Mouse (Mus musculus) heart, embryonic 13.5 days (tissue): ENCODE data around the gene Mkln1. TPM values are rescaled to one million over a fixed set of nuclear protein-coding genes. Genes with fewer than 3 reads are reported as not detected.

ENCODE experiments used
- ATAC-seq: fragments of 200-750 bp; cut with Nextera tagmentation; 2 replicates; pipeline ENCODE4 v1.8.0; 2017; ENCODE audit warnings: moderate TSS enrichment; ENCODE audit not compliant: insufficient number of reproducible peaks, low FRiP score, low TSS enrichment; ENCODE audit errors: extremely low read depth
- H3K27ac ChIP-seq: fragments of 300-500 bp; sonication (generic); replicated peaks from 2 replicates; pipeline ENCODE4 v1.5.1; 2015; ENCODE audit warnings: moderate library complexity, mild to moderate bottlenecking, inconsistent platforms
- H3K27me3 ChIP-seq: fragments of 300-500 bp; sonication (generic); replicated peaks from 2 replicates; pipeline ENCODE4 v1.6.1; 2015; ENCODE audit warnings: mild to moderate bottlenecking, inconsistent platforms
- H3K36me3 ChIP-seq: fragments of 300-500 bp; sonication (generic); 2 replicates; pipeline ENCODE4 v1.6.1; 2015; ENCODE audit warnings: mild to moderate bottlenecking, inconsistent platforms
- H3K4me1 ChIP-seq: fragments of 300-500 bp; sonication (generic); 2 replicates; pipeline ENCODE4 v1.6.1; 2015; ENCODE audit warnings: inconsistent platforms
- H3K4me2 ChIP-seq: fragments of 300-500 bp; sonication (generic); 2 replicates; pipeline ENCODE4 v1.6.1; 2015; ENCODE audit warnings: inconsistent platforms, mild to moderate bottlenecking, moderate library complexity
- H3K4me3 ChIP-seq: fragments of 300-500 bp; sonication (generic); 2 replicates; pipeline ENCODE4 v1.5.1; 2015; ENCODE audit warnings: moderate library complexity, mild to moderate bottlenecking, inconsistent platforms
- H3K9ac ChIP-seq: fragments of 300-500 bp; sonication (generic); 2 replicates; pipeline ENCODE4 v1.6.1; 2015; ENCODE audit warnings: inconsistent platforms, mild to moderate bottlenecking, moderate library complexity
- H3K9me3 ChIP-seq: fragments of 300-500 bp; sonication (generic); 2 replicates; pipeline ENCODE4 v1.6.1; 2016; ENCODE audit warnings: inconsistent platforms
- WGBS: fragments of 180-500 bp; shearing (Covaris S2); methylation state at CpG from one replicate; pipeline ENCODE4 v1.1.7; 2015; ENCODE audit warnings: mixed read lengths; 5-methylcytosine and 5-hydroxymethylcytosine counted together
- polyA plus RNA-seq: library from polyadenylated mRNA; unstranded; fragments of >200 nt; fragmentation: Nextera tagmentation; extraction: Ambion mirVana; gene quantifications from 2 replicates; pipeline ENCODE4 v1.2.1, GENCODE M21; 2015

The Mkln1 gene
- polyA plus RNA-seq, 1 experiment from 2014 or later: 172 TPM

GRCm38 (mm10) chr6:31518338-31518698 is 119.8 kb downstream of the Mkln1 start:
- Histone ChIP-seq H3K4me1 (peaks cover 31% of the 10 kb centered on the region), H3K27me3 (no peaks in the 10 kb centered on the region), H3K9ac (no peak overlapping the region), H3K4me2 (no peak overlapping the region), H3K4me3 (no peak overlapping the region), H3K9me3 (no peaks in the 10 kb centered on the region), H3K27ac (peak overlapping the region; percentile 79), H3K36me3 (peaks cover 37% of the 10 kb centered on the region)
- WGBS: 41% methylated on average over 2 of the region's 2 CpGs
- no peak for ATAC-seq

- H3K9me3 ChIP-seq: no peaks in the 10 kb centered on the region
- H3K4me2 ChIP-seq: no peak overlapping the region
- peaks cover 26% of the 10 kb centered on the region for H3K4me1 ChIP-seq
- WGBS: 37% methylated on average over 8 of the region's 8 CpGs
- H3K4me3 ChIP-seq: no peak overlapping the region
- no peak overlapping the region for H3K9ac ChIP-seq
- peak overlapping the region; percentile 79 for H3K27ac ChIP-seq
- peaks cover 40% of the 10 kb centered on the region for H3K36me3 ChIP-seq
- ATAC-seq: no peak
- no peaks in the 10 kb centered on the region for H3K27me3 ChIP-seq
Observed at GRCm38 (mm10) chr6:31519001-31519471, 120.5 kb downstream of the Mkln1 start.

GRCm38 (mm10) chr6:31520486-31521215 is 122.1 kb downstream of the Mkln1 start:
- no peak overlapping the region for H3K4me2 ChIP-seq
- H3K9me3 ChIP-seq: no peaks in the 10 kb centered on the region
- no peaks in the 10 kb centered on the region for H3K27me3 ChIP-seq
- H3K36me3 ChIP-seq: peaks cover 40% of the 10 kb centered on the region
- no peak overlapping the region for H3K4me3 ChIP-seq
- H3K9ac ChIP-seq: no peak overlapping the region
- 79% methylated on average over 7 of the region's 7 CpGs for WGBS
- no peak overlapping the region for H3K27ac ChIP-seq
- ATAC-seq: no peak
- peaks cover 25% of the 10 kb centered on the region for H3K4me1 ChIP-seq

- Histone ChIP-seq H3K27me3 (no peaks in the 10 kb centered on the region), H3K4me3 (no peak overlapping the region), H3K36me3 (peaks cover 45% of the 10 kb centered on the region), H3K9ac (no peak overlapping the region), H3K4me2 (no peak overlapping the region), H3K27ac (no peak overlapping the region), H3K4me1 (peaks cover 25% of the 10 kb centered on the region), H3K9me3 (no peaks in the 10 kb centered on the region)
- WGBS: 84% methylated on average over 8 of the region's 8 CpGs
- ATAC-seq: no peak
Observed at GRCm38 (mm10) chr6:31521491-31522355, 123.2 kb downstream of the Mkln1 start.

GRCm38 (mm10) chr6:31522478-31522877 is 123.9 kb downstream of the Mkln1 start:
- 77% methylated on average over 4 of the region's 4 CpGs for WGBS
- Histone ChIP-seq H3K27me3 (no peaks in the 10 kb centered on the region), H3K4me1 (peaks cover 18% of the 10 kb centered on the region), H3K4me2 (no peak overlapping the region), H3K9ac (no peak overlapping the region), H3K4me3 (no peak overlapping the region), H3K36me3 (peaks cover 46% of the 10 kb centered on the region), H3K9me3 (no peaks in the 10 kb centered on the region), H3K27ac (no peak overlapping the region)
- no peak for ATAC-seq

- no peak overlapping the region for H3K27ac ChIP-seq
- no peaks in the 10 kb centered on the region for H3K27me3 ChIP-seq
- no peak overlapping the region for H3K9ac ChIP-seq
- H3K4me3 ChIP-seq: no peak overlapping the region
- H3K4me2 ChIP-seq: no peak overlapping the region
- WGBS: 72% methylated on average over 5 of the region's 5 CpGs
- ATAC-seq: no peak
- peaks cover 13% of the 10 kb centered on the region for H3K4me1 ChIP-seq
- H3K9me3 ChIP-seq: no peaks in the 10 kb centered on the region
- H3K36me3 ChIP-seq: peaks cover 47% of the 10 kb centered on the region
Observed at GRCm38 (mm10) chr6:31523039-31523438, 124.5 kb downstream of the Mkln1 start.

- H3K9ac ChIP-seq: no peak overlapping the region
- H3K4me3 ChIP-seq: no peak overlapping the region
- no peak overlapping the region for H3K4me2 ChIP-seq
- ATAC-seq: no peak
- no peaks in the 10 kb centered on the region for H3K27me3 ChIP-seq
- no peak overlapping the region for H3K27ac ChIP-seq
- H3K4me1 ChIP-seq: peaks cover 7% of the 10 kb centered on the region
- peaks cover 53% of the 10 kb centered on the region for H3K36me3 ChIP-seq
- 87% methylated on average over 4 of the region's 4 CpGs for WGBS
- no peaks in the 10 kb centered on the region for H3K9me3 ChIP-seq
Observed at GRCm38 (mm10) chr6:31523657-31524056, 125.1 kb downstream of the Mkln1 start.

- Histone ChIP-seq H3K4me3 (no peak overlapping the region), H3K27me3 (no peaks in the 10 kb centered on the region), H3K27ac (no peak overlapping the region), H3K9me3 (no peaks in the 10 kb centered on the region), H3K4me1 (peaks cover 2% of the 10 kb centered on the region), H3K9ac (no peak overlapping the region), H3K4me2 (no peak overlapping the region), H3K36me3 (peaks cover 54% of the 10 kb centered on the region)
- ATAC-seq: no peak
- WGBS: 84% methylated on average over 13 of the region's 13 CpGs
Observed at GRCm38 (mm10) chr6:31524121-31524520, 125.6 kb downstream of the Mkln1 start.

GRCm38 (mm10) chr6:31524647-31525046 is 126.1 kb downstream of the Mkln1 start:
- WGBS: 72% methylated on average over 8 of the region's 8 CpGs
- Histone ChIP-seq H3K27ac (no peak overlapping the region), H3K4me1 (no peaks in the 10 kb centered on the region), H3K9ac (no peak overlapping the region), H3K27me3 (no peaks in the 10 kb centered on the region), H3K36me3 (peaks cover 54% of the 10 kb centered on the region), H3K4me2 (no peak overlapping the region), H3K9me3 (no peaks in the 10 kb centered on the region), H3K4me3 (no peak overlapping the region)
- ATAC-seq: no peak

GRCm38 (mm10) chr6:31525231-31525900 is 126.8 kb downstream of the Mkln1 start:
- no peak for ATAC-seq
- peaks cover 54% of the 10 kb centered on the region for H3K36me3 ChIP-seq
- WGBS: 61% methylated on average over 6 of the region's 6 CpGs
- no peak overlapping the region for H3K4me3 ChIP-seq
- no peak overlapping the region for H3K9ac ChIP-seq
- H3K27me3 ChIP-seq: no peaks in the 10 kb centered on the region
- H3K4me2 ChIP-seq: no peak overlapping the region
- no peaks in the 10 kb centered on the region for H3K4me1 ChIP-seq
- H3K27ac ChIP-seq: no peak overlapping the region
- no peaks in the 10 kb centered on the region for H3K9me3 ChIP-seq

- 65% methylated on average over 5 of the region's 5 CpGs for WGBS
- no peak for ATAC-seq
- no peaks in the 10 kb centered on the region for H3K27me3 ChIP-seq
- peaks cover 46% of the 10 kb centered on the region for H3K36me3 ChIP-seq
- no peak overlapping the region for H3K4me3 ChIP-seq
- H3K27ac ChIP-seq: no peak overlapping the region
- H3K9me3 ChIP-seq: no peaks in the 10 kb centered on the region
- H3K9ac ChIP-seq: no peak overlapping the region
- H3K4me2 ChIP-seq: no peak overlapping the region
- no peaks in the 10 kb centered on the region for H3K4me1 ChIP-seq
Observed at GRCm38 (mm10) chr6:31526929-31527328, 128.4 kb downstream of the Mkln1 start.
